Mouse (Mus musculus): ENCODE measurements around the gene Arl4a. TPM values are rescaled to one million over a fixed set of nuclear protein-coding genes. Genes with fewer than 3 reads are reported as not detected.
A peak's percentile ranks its signal among the peaks of the same experiment; 100 is the strongest.

Arl4a gene
- polyA plus RNA-seq (2014; fragmentation: Nextera tagmentation; extraction: Ambion mirVana): 98.1 and 105 TPM in 2 replicates

DNA sequence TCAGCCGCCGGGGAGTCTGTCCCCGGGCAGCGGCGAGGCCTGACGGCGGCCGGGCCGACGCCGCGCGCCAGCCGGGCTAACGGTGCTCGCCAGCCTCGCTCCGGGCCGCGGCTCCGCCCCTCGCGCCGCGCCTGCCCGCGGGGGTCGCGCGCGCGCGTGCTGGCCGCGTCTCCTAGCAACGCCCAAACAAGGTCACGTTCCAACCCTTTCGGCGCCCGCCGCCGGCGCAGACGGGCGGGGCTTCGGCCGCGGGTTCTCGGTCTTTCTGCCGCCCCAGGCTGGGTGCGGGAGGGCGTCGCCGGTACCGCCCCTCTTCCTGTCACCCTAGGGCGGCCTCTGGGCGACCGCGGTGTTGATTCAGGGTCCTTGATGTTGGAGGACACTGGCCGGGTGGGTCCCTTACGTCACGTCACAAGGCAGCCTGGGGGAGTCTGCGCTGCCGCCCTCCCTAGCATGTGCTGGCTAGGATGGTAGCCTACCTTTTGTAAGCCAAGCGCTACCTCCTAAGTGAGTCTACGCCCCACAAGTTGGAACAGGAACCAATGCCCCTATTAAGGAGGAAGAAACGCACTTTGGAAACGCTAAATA is at the start of gene Arl4a:
Arl4a (minus strand) TSS at position 150 of the 588 bp plus-strand sequence.
- H3K36me3 ChIP-seq (ENCODE audit: control insufficient read depth, insufficient read depth, low read length): no peaks in the 10 kb centered on the region
- peak; percentile 90 for ATAC-seq
- peak within 1 kb of the TSS; percentile 82 for H3K9ac ChIP-seq (ENCODE audit: low read length)
- H3K27ac ChIP-seq (ENCODE audit: low read depth, low read length): peak within 1 kb of the TSS; percentile 93
- H3K9me3 ChIP-seq (replicated peaks; ENCODE audit: control insufficient read depth, low read length): no peaks in the 10 kb centered on the region
- peak within 1 kb of the TSS; percentile 82 for H3K4me2 ChIP-seq (ENCODE audit: low read length)
- H3K4me1 ChIP-seq (ENCODE audit: control insufficient read depth, insufficient read depth, low read length): peaks cover 6% of the 10 kb centered on the region; the same call in 1 of the 2 replicates
- under 1% methylated on average over 68 of the region's 68 CpGs for WGBS
- peak within 1 kb of the TSS; percentile 90 for H3K4me3 ChIP-seq (ENCODE audit: low read depth, low read length)
- DNase-seq (ENCODE audit: low spot score): peak; percentile 87
- H3K27me3 ChIP-seq (replicated peaks; ENCODE audit: control insufficient read depth, insufficient read depth, low read length): no peaks in the 10 kb centered on the region

DNA sequence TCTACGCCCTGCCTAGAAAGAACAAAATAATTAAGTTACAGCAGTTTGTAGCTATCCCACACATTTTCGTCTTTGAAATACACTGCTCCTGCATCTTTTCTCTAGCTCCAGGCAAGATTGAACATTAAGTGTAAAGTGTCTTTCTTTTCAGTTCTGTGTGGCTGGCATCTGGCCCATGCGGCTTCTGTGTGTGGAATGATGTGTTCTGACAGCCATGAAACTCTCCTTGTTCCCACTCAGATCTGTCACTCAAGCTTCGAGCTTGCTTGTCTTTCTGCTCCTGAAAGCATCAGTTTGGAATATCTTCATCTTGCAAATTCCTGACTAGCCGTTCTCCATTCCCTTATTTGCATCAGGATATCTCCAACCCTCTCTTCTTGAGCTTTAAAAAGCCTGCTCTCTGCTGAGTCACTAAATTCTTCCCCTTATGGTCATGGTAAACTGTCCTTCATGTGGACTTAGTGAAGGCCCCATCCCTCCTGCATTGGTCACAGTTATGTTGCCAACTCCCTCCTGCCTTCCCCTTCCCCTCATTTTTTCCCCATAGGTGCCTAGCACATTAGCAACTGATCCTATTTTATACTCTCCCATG is 48.0 kb upstream of the Arl4a start:
- H3K27me3 ChIP-seq (replicated peaks; ENCODE audit: control insufficient read depth, insufficient read depth, low read length): no peaks in the 10 kb centered on the region
- no peaks in the 10 kb centered on the region for H3K9me3 ChIP-seq (replicated peaks; ENCODE audit: control insufficient read depth, low read length)
- H3K9ac ChIP-seq (ENCODE audit: low read length): no peak overlapping the region
- H3K36me3 ChIP-seq (ENCODE audit: control insufficient read depth, insufficient read depth, low read length): no peaks in the 10 kb centered on the region
- no peaks in the 10 kb centered on the region; the same call in 1 of the 2 replicates for H3K4me1 ChIP-seq (ENCODE audit: control insufficient read depth, insufficient read depth, low read length)
- ATAC-seq (0 out of 2 replicates have a peak, but pooled peaks have one; percentile 40), DNase-seq (ENCODE audit: low spot score) (peak; percentile 33)
- no peak overlapping the region for H3K27ac ChIP-seq (ENCODE audit: low read depth, low read length)
- 51% methylated on average over 5 of the region's 5 CpGs for WGBS
- no peak overlapping the region for H3K4me2 ChIP-seq (ENCODE audit: low read length)
- H3K4me3 ChIP-seq (ENCODE audit: low read depth, low read length): no peak overlapping the region

- no peaks in the 10 kb centered on the region for H3K27me3 ChIP-seq (replicated peaks; ENCODE audit: control insufficient read depth, insufficient read depth, low read length)
- no peaks in the 10 kb centered on the region for H3K9me3 ChIP-seq (replicated peaks; ENCODE audit: control insufficient read depth, low read length)
- DNase-seq (ENCODE audit: low spot score): peak; percentile 71
- H3K9ac ChIP-seq (ENCODE audit: low read length): no peak overlapping the region
- no peaks in the 10 kb centered on the region; the same call in 1 of the 2 replicates for H3K4me1 ChIP-seq (ENCODE audit: control insufficient read depth, insufficient read depth, low read length)
- no peaks in the 10 kb centered on the region for H3K36me3 ChIP-seq (ENCODE audit: control insufficient read depth, insufficient read depth, low read length)
- H3K27ac ChIP-seq (ENCODE audit: low read depth, low read length): no peak overlapping the region
- no peak overlapping the region for H3K4me3 ChIP-seq (ENCODE audit: low read depth, low read length)
- ATAC-seq: peak; percentile 63; the same call in 1 of the 2 replicates
- 52% methylated on average over 6 of the region's 6 CpGs for WGBS
- H3K4me2 ChIP-seq (ENCODE audit: low read length): no peak overlapping the region
Observed at GRCm38 (mm10) chr12:40082453-40083238, 44.8 kb upstream of the Arl4a start.

GRCm38 (mm10) chr12:40082048-40082447 is 44.2 kb upstream of the Arl4a start:
- Histone ChIP-seq H3K27me3 (replicated peaks; ENCODE audit: control insufficient read depth, insufficient read depth, low read length) (no peaks in the 10 kb centered on the region), H3K36me3 (ENCODE audit: control insufficient read depth, insufficient read depth, low read length) (no peaks in the 10 kb centered on the region), H3K9me3 (replicated peaks; ENCODE audit: control insufficient read depth, low read length) (no peaks in the 10 kb centered on the region), H3K9ac (ENCODE audit: low read length) (no peak overlapping the region), H3K4me1 (ENCODE audit: control insufficient read depth, insufficient read depth, low read length) (no peaks in the 10 kb centered on the region; the same call in 1 of the 2 replicates), H3K4me3 (ENCODE audit: low read depth, low read length) (no peak overlapping the region), H3K27ac (ENCODE audit: low read depth, low read length) (no peak overlapping the region), H3K4me2 (ENCODE audit: low read length) (no peak overlapping the region)
- ATAC-seq (no peak), DNase-seq (ENCODE audit: low spot score) (no peak)
- WGBS: 80% methylated on average over 5 of the region's 5 CpGs

DNA sequence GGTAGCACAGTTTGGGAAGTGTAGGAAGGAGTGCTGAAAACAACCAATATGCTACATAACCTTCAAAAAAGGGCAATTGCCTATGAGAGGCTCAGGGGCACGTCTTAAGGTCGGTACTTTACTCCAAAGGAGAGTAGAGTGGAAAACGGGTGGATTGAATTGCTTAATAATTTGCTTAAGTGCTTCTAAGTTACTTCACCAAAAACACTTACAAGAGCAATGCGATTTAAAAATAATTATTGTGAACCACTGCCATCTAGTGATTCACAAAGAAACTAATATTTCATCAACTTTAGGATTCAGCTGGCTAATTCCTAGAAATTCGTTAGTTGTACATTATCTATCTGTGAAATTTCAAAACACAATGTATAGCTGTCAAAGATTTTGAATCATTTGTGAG is 35.8 kb upstream of the Arl4a start:
- Histone ChIP-seq H3K4me1 (ENCODE audit: control insufficient read depth, insufficient read depth, low read length) (no peaks in the 10 kb centered on the region), H3K27me3 (replicated peaks; ENCODE audit: control insufficient read depth, insufficient read depth, low read length) (no peaks in the 10 kb centered on the region), H3K4me2 (ENCODE audit: low read length) (no peak overlapping the region), H3K36me3 (ENCODE audit: control insufficient read depth, insufficient read depth, low read length) (no peaks in the 10 kb centered on the region), H3K4me3 (ENCODE audit: low read depth, low read length) (no peak overlapping the region), H3K9ac (ENCODE audit: low read length) (no peak overlapping the region), H3K27ac (ENCODE audit: low read depth, low read length) (no peak overlapping the region), H3K9me3 (replicated peaks; ENCODE audit: control insufficient read depth, low read length) (no peaks in the 10 kb centered on the region)
- WGBS: 73% methylated on average over 5 of the region's 5 CpGs
- DNase-seq (ENCODE audit: low spot score) (peak; percentile 56), ATAC-seq (no peak)

- H3K4me3 ChIP-seq (ENCODE audit: low read depth, low read length): no peak overlapping the region
- H3K9ac ChIP-seq (ENCODE audit: low read length): no peak overlapping the region
- 78% methylated on average over 1 of the region's 1 CpGs for WGBS
- DNase-seq (ENCODE audit: low spot score) (no peak), ATAC-seq (no peak)
- H3K27me3 ChIP-seq (replicated peaks; ENCODE audit: control insufficient read depth, insufficient read depth, low read length): no peaks in the 10 kb centered on the region
- H3K4me2 ChIP-seq (ENCODE audit: low read length): no peak overlapping the region
- H3K27ac ChIP-seq (ENCODE audit: low read depth, low read length): no peak overlapping the region
- H3K36me3 ChIP-seq (ENCODE audit: control insufficient read depth, insufficient read depth, low read length): no peaks in the 10 kb centered on the region
- no peaks in the 10 kb centered on the region for H3K9me3 ChIP-seq (replicated peaks; ENCODE audit: control insufficient read depth, low read length)
- no peaks in the 10 kb centered on the region for H3K4me1 ChIP-seq (ENCODE audit: control insufficient read depth, insufficient read depth, low read length)
Observed at GRCm38 (mm10) chr12:40047024-40047423, 9.2 kb upstream of the Arl4a start.

GRCm38 (mm10) chr12:40043816-40044585 is 6.2 kb upstream of the Arl4a start:
- no peak overlapping the region for H3K27ac ChIP-seq (ENCODE audit: low read depth, low read length)
- peak; percentile 75 for DNase-seq (ENCODE audit: low spot score)
- ATAC-seq: peak; percentile 27; the same call in 1 of the 2 replicates
- WGBS: 56% methylated on average over 8 of the region's 8 CpGs
- H3K27me3 ChIP-seq (replicated peaks; ENCODE audit: control insufficient read depth, insufficient read depth, low read length): no peaks in the 10 kb centered on the region
- no peaks in the 10 kb centered on the region for H3K36me3 ChIP-seq (ENCODE audit: control insufficient read depth, insufficient read depth, low read length)
- H3K9me3 ChIP-seq (replicated peaks; ENCODE audit: control insufficient read depth, low read length): no peaks in the 10 kb centered on the region
- no peaks in the 10 kb centered on the region for H3K4me1 ChIP-seq (ENCODE audit: control insufficient read depth, insufficient read depth, low read length)
- no peak overlapping the region for H3K4me2 ChIP-seq (ENCODE audit: low read length)
- no peak overlapping the region for H3K4me3 ChIP-seq (ENCODE audit: low read depth, low read length)
- H3K9ac ChIP-seq (ENCODE audit: low read length): no peak overlapping the region

GRCm38 (mm10) chr12:40040067-40040466 is 2.2 kb upstream of the Arl4a start:
- Histone ChIP-seq H3K4me3 (ENCODE audit: low read depth, low read length) (no peak overlapping the region), H3K27me3 (replicated peaks; ENCODE audit: control insufficient read depth, insufficient read depth, low read length) (no peaks in the 10 kb centered on the region), H3K27ac (ENCODE audit: low read depth, low read length) (no peak overlapping the region), H3K9me3 (replicated peaks; ENCODE audit: control insufficient read depth, low read length) (no peaks in the 10 kb centered on the region), H3K4me1 (ENCODE audit: control insufficient read depth, insufficient read depth, low read length) (peaks cover 4% of the 10 kb centered on the region; the same call in 1 of the 2 replicates), H3K9ac (ENCODE audit: low read length) (no peak overlapping the region), H3K4me2 (ENCODE audit: low read length) (no peak overlapping the region), H3K36me3 (ENCODE audit: control insufficient read depth, insufficient read depth, low read length) (no peaks in the 10 kb centered on the region)
- ATAC-seq (no peak), DNase-seq (ENCODE audit: low spot score) (peak; percentile 71)
